Mouse (Mus musculus) heart, embryonic 14.5 days (tissue): ENCODE measurements around the gene Mfsd12. TPM values are rescaled to one million over a fixed set of nuclear protein-coding genes. Genes with fewer than 3 reads are reported as not detected.

Source experiments
- ATAC-seq: fragments of 200-750 bp; cut with Nextera tagmentation; 2 replicates; pipeline ENCODE4 v1.8.0; 2017; ENCODE audit warnings: low read depth, moderate TSS enrichment; ENCODE audit not compliant: insufficient number of reproducible peaks, insufficient read depth, low FRiP score
- H3K27ac ChIP-seq, 2 experiments: fragments of 200-500 bp in 1 of 2; fragments of 300-500 bp in 1 of 2; sonication (generic) in 1 of 2; replicated peaks in 1 of 2; 2 replicates each; pipeline ENCODE4 v1.5.1; 2012 to 2014; ENCODE audit warnings: low read depth in 2 of 2, low read length in 2 of 2, control low read depth in 1 of 2, mild to moderate bottlenecking in 1 of 2, mixed read lengths in 1 of 2; ENCODE audit not compliant: control insufficient read depth in 1 of 2, insufficient read depth in 1 of 2
- H3K27me3 ChIP-seq: fragments of 300-500 bp; sonication (generic); 2 replicates; pipeline ENCODE4 v1.6.1; 2014; ENCODE audit warnings: mild to moderate bottlenecking, low read length, control low read depth; ENCODE audit not compliant: control insufficient read depth, insufficient read depth
- H3K36me3 ChIP-seq: fragments of 300-500 bp; sonication (generic); 2 replicates; pipeline ENCODE4 v1.6.1; 2014; ENCODE audit warnings: mild to moderate bottlenecking, control low read depth, low read length, mixed read lengths; ENCODE audit not compliant: control insufficient read depth, insufficient read depth
- H3K4me1 ChIP-seq, 2 experiments: fragments of 200-500 bp in 1 of 2; fragments of 300-500 bp in 1 of 2; sonication (generic) in 1 of 2; 2 replicates each; pipeline ENCODE4 v1.6.1; 2012 to 2014; ENCODE audit warnings: low read length in 2 of 2, control low read depth in 1 of 2, mixed read lengths in 1 of 2; ENCODE audit not compliant: control insufficient read depth in 2 of 2, insufficient read depth in 2 of 2
- H3K4me2 ChIP-seq: fragments of 300-500 bp; sonication (generic); 2 replicates; pipeline ENCODE4 v1.6.1; 2014; ENCODE audit warnings: mild to moderate bottlenecking, low read length
- H3K4me3 ChIP-seq, 2 experiments: fragments of 200-500 bp in 1 of 2; fragments of 300-500 bp in 1 of 2; sonication (generic) in 1 of 2; 2 replicates each; pipeline ENCODE4 v1.5.1; 2012 to 2014; ENCODE audit warnings: low read length in 2 of 2, mild to moderate bottlenecking in 2 of 2, control low read depth in 1 of 2, low read depth in 1 of 2, moderate library complexity in 1 of 2; ENCODE audit not compliant: control insufficient read depth in 1 of 2, insufficient read depth in 1 of 2
- H3K9ac ChIP-seq: fragments of 300-500 bp; sonication (generic); 2 replicates; pipeline ENCODE4 v1.6.1; 2014; ENCODE audit warnings: mild to moderate bottlenecking, low read length
- H3K9me3 ChIP-seq: fragments of 300-500 bp; sonication (generic); 2 replicates; pipeline ENCODE4 v1.6.1; 2016; ENCODE audit warnings: low read length, control low read depth; ENCODE audit not compliant: control insufficient read depth
- WGBS: fragments of 180-500 bp; shearing (Covaris S2); extraction: QIAGEN DNeasy Blood & Tissue Kit; methylation state at CpG from one replicate; pipeline ENCODE4 v1.1.7; 2014; 5-methylcytosine and 5-hydroxymethylcytosine counted together
- polyA plus RNA-seq: library from polyadenylated mRNA; unstranded; fragments of >200 nt; fragmentation: Nextera tagmentation; extraction: Ambion mirVana; gene quantifications from 2 replicates; pipeline ENCODE4 v1.2.1, GENCODE M21; 2014

The Mfsd12 gene
- polyA plus RNA-seq, 1 experiment from 2014 or later = 6.5 TPM

DNA sequence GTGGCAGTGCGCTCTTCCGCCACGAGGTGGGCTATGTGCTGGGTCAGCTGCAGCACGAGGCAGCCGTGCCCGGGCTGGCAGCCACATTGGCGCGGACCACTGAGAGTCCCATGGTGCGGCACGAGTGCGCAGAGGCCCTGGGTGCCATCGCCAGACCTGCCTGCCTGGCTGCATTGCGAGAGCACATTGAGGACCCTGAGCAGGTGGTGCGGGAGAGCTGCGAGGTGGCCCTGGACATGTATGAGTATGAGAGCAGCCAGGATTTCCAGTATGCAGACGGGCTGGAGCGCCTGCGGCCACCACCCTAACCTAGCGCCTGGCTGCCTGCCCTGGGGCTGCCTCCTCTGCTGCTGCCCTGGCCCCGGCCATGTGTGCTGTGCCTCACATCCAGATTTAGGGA lies 30.4 kb downstream of the Mfsd12 start:
- Histone ChIP-seq H3K9ac (no peak overlapping the region), H3K4me2 (no peak overlapping the region), H3K27me3 (no peaks in the 10 kb centered on the region), H3K27ac (no peak overlapping the region), H3K4me1 (peaks cover 8 to 22% of the 10 kb centered on the region in 2 experiments), H3K36me3 (peaks cover 38% of the 10 kb centered on the region), H3K9me3 (no peaks in the 10 kb centered on the region), H3K4me3 (no peak overlapping the region)
- 95% methylated on average over 20 of the region's 20 CpGs for WGBS
- no peak for ATAC-seq

GRCm38 (mm10) chr10:81388505-81389055 lies 31.3 kb downstream of the Mfsd12 start, which contains the start of gene Gm48552:
TSS of gene Gm48552 (plus strand) at chr10:81389005.
- ATAC-seq = no peak
- Histone ChIP-seq H3K4me3 (no peak within 1 kb of the TSS), H3K36me3 (peaks cover 38% of the 10 kb centered on the region), H3K9me3 (no peaks in the 10 kb centered on the region), H3K4me2 (no peak within 1 kb of the TSS), H3K4me1 (peaks cover 13 to 30% of the 10 kb centered on the region in 2 experiments), H3K27me3 (no peaks in the 10 kb centered on the region), H3K27ac (peak within 1 kb of the TSS; percentile 17 to 68; a peak in 3 of 4 replicates), H3K9ac (peak within 1 kb of the TSS; percentile 12; the same call in 1 of the 2 replicates)
- 85% methylated on average over 5 of the region's 5 CpGs for WGBS

DNA sequence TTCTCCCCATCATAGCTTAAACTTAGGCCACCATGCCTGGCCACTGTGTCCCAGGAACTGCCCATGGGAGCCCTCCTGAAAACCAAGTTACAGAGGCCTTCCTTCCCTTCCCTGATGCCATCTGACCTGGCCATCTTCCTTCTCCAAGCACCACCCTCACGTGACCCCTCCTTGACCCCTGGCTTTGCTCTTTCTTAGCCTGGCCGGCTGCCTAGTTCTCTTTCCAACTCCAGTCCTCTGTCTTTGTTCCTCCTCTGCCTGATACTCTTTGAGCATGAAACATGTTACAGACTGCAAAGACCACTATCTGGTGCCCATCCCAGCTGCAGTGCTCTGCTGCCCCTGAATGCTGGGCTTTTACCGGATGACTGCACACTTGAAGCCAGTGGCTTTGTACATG lies 32.1 kb downstream of the Mfsd12 start:
- no peak overlapping the region for H3K4me2 ChIP-seq
- H3K27me3 ChIP-seq = no peaks in the 10 kb centered on the region
- H3K27ac ChIP-seq = peak overlapping the region; percentile 17 to 68; a peak in 3 of 4 replicates
- ATAC-seq = no peak
- no peaks in the 10 kb centered on the region for H3K9me3 ChIP-seq
- H3K9ac ChIP-seq = peak overlapping the region; percentile 12; the same call in 1 of the 2 replicates
- no peak overlapping the region for H3K4me3 ChIP-seq
- H3K4me1 ChIP-seq = peaks cover 16 to 37% of the 10 kb centered on the region in 2 experiments
- peaks cover 38% of the 10 kb centered on the region for H3K36me3 ChIP-seq
- 52% methylated on average over 3 of the region's 3 CpGs for WGBS

DNA sequence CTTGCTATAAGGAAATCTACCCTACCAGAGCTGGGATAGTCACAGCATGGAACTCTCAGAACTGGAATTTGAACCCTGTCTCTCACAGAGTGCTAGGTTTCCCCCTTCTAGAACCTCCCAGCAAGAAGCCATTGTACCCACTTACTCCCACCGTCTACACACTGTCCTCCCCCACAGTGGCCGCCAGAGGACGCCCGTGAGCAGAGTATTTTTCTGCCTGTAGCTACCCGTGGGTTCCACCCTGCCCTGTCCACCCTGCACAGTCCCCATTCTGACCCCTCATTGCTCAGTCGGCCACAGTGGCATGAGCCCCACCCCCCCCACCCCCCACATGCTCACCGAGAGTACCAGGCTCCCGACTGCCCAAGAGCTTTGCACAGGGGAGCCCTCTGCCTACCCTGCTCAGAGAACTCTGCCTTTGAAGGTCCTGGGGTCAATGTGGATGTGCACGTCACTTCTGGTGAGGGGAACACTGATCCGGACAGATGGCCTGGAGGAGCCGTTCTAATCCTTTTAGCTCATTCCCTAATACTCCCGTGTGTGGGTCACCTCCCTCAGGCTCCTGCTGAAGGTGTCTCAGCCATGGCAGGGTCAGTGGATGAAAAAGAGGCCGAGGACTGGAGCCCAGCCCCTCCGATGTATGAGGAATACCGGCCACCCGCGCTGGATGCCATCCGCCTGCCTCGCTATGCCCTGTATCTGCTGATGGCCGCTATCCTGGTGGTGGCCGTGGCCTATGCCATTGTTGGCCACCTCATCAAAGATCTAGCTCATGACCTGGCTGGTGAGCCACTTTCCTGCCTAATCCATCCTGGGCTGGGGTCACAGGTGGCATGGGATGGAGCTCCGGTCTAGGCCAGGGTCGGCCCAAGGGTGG lies 32.7 kb downstream of the Mfsd12 start:
- H3K27ac ChIP-seq = peak overlapping the region; percentile 17 to 68; a peak in 3 of 4 replicates
- H3K9me3 ChIP-seq = no peaks in the 10 kb centered on the region
- 55% methylated on average over 23 of the region's 23 CpGs for WGBS
- H3K27me3 ChIP-seq = no peaks in the 10 kb centered on the region
- peaks cover 38% of the 10 kb centered on the region for H3K36me3 ChIP-seq
- H3K4me2 ChIP-seq = no peak overlapping the region
- peaks cover 14 to 35% of the 10 kb centered on the region in 2 experiments for H3K4me1 ChIP-seq
- peak; percentile 48; the same call in 1 of the 2 replicates for ATAC-seq
- peak overlapping the region; percentile 12; the same call in 1 of the 2 replicates for H3K9ac ChIP-seq
- H3K4me3 ChIP-seq = no peak overlapping the region

DNA sequence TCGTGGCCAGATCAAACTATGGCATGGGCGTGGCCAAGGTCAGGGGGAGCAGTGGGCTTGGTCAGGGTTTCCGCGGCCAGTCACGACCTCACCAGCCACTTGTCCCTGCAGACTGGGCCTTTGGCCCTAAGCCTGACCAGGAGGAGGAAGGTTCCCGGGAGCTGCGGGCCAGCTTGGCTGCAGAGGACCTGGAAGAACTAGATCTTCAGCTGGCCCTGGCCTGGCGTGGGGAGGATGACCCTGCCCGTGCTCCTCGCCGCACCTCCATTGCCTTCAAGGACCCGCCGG lies 33.3 kb downstream of the Mfsd12 start:
- Histone ChIP-seq H3K36me3 (peaks cover 38% of the 10 kb centered on the region), H3K9ac (no peak overlapping the region), H3K9me3 (no peaks in the 10 kb centered on the region), H3K27me3 (no peaks in the 10 kb centered on the region), H3K27ac (no peak overlapping the region), H3K4me1 (peaks cover 10 to 30% of the 10 kb centered on the region in 2 experiments), H3K4me2 (no peak overlapping the region), H3K4me3 (no peak overlapping the region)
- ATAC-seq = no peak
- 87% methylated on average over 13 of the region's 13 CpGs for WGBS

DNA sequence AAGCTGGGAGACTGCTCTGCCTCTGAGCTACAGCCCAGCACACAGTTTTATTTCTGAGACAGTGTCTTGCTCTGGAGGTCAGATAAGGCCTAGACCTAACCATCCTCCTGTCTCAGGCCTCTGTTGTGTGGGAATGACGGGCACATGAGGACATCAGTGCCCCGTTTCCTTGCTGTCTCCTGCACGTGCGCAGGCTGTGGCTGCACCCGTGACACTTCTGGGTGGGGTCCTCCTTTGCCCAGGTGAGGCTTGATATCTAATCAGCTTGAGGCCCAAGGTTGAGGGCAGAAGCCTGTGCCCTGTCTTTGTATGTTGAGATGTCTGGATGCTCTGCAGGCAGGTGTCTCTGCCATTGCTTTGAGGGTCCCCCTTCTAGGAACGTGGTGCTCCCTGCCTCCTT lies 35.0 kb downstream of the Mfsd12 start:
- Histone ChIP-seq H3K9ac (no peak overlapping the region), H3K27me3 (no peaks in the 10 kb centered on the region), H3K36me3 (peaks cover 30% of the 10 kb centered on the region), H3K4me3 (no peak overlapping the region), H3K4me1 (peaks cover 10 to 30% of the 10 kb centered on the region in 2 experiments), H3K9me3 (no peaks in the 10 kb centered on the region), H3K27ac (no peak overlapping the region), H3K4me2 (no peak overlapping the region)
- 75% methylated on average over 6 of the region's 6 CpGs for WGBS
- no peak for ATAC-seq

- Histone ChIP-seq H3K27ac (peak within 1 kb of the TSS; percentile 21 to 53; a peak in 3 of 4 replicates), H3K27me3 (no peaks in the 10 kb centered on the region), H3K36me3 (peaks cover 30% of the 10 kb centered on the region), H3K9me3 (no peaks in the 10 kb centered on the region), H3K4me2 (peak within 1 kb of the TSS; percentile 71), H3K4me1 (peaks cover 10 to 30% of the 10 kb centered on the region in 2 experiments), H3K4me3 (peak within 1 kb of the TSS; percentile 30 to 31), H3K9ac (peak within 1 kb of the TSS; percentile 69)
- 60% methylated on average over 14 of the region's 14 CpGs for WGBS
- no peak for ATAC-seq
Measured at GRCm38 (mm10) chr10:81392781-81393185, 35.5 kb downstream of the Mfsd12 start, which contains the start of gene Smim24. TSS of gene Smim24 (plus strand) at chr10:81393051.
